Mouse (Mus musculus) G1E (cell line): ENCODE data around the gene Tpbpa.
"Not testable (repeated sequence)": the region's sequence is repeated elsewhere in the genome, so short reads cannot be mapped to it uniquely, and the experiment has no call there.

Source experiments
- CTCF ChIP-seq: IDR thresholded peaks from 2 replicates; pipeline ENCODE4 v1.5.1; 2012; ENCODE audit warnings: low read depth, low read length, inconsistent platforms, mixed read lengths
- TAL1 ChIP-seq: conservative IDR thresholded peaks from 2 replicates; pipeline ENCODE4 v1.6.1; 2012; ENCODE audit warnings: low read depth, low read length, inconsistent platforms, mixed read lengths

GRCm38 (mm10) chr13:60986915-60987314 lies 45.1 kb upstream of the Tpbpa start:
- TF ChIP-seq CTCF, TAL1: not testable (repeated sequence)
